Mouse (Mus musculus): Measurements from ENCODE around the gene Tulp4. TPM values are rescaled to one million over a fixed set of nuclear protein-coding genes. Genes with fewer than 3 reads are reported as not detected.

Gene Tulp4
- 67.4 and 70.7 TPM in 2 replicates for total RNA-seq (2021)
- long read RNA-seq, experiment 1, partial matches to known transcripts: 0 of 23 reads
- long read RNA-seq, experiment 1, other reads (novel, unspliced or antisense): 20 of 23 reads
- long read RNA-seq, experiment 2, partial matches to known transcripts: 17 of 21 reads
- long read RNA-seq, experiment 2, other reads (novel, unspliced or antisense): 3 of 21 reads

DNA sequence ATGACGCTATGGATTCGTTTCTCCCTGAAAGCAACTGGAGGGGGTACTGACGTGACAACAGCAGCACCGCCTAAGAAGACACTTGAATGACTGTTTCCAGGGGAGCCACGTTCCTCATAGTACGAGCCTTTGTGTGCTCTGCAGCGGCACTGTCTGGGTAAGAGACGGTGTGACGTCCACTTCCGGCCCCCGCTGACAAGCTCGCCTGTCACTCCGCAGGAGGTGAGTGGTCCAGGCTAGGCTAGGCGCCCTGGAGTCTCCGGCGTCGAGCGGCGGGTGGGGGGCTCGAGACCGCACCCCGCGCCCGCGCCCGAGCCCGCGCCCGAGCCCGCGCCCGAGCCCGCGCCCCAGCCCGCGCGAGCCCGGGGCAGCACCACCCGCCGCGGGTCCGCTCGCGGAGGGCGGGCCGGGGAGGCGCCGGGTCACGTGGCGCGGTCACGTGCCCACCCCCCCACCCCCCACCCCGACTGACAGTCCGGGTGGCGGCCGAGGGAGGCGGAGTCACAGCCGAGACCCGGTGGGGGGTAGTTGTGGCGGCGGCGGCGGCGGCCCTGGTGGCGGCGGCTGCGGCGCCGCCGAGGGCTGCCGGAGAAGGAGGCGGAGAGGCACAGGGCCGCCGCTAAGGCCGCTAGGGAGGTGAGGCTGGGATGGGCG is at the start of gene Tulp4:
Tulp4 (plus strand) TSS at position 77 of the 654 bp plus-strand sequence.
- peak; percentile 93 for DNase-seq

DNA sequence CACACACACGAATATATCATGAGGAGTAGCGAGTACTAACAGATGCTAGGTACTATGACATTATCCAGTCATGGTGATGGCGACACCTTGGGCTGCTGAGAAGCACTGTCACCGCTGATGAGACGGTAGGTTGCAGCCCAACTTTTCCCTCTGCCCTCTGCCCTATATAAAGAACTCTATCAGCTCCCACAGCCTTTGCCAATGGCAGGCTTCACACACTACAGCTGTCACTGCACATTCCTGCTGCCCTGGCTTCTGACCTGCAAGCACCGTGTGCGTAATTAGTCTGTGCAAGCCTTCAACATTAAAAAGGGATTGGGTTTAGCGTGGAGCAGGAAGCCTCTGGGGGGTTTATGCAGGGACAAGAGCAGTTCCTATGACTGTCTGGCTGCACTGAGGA is 43.4 kb upstream of the Tulp4 start:
- DNase-seq: no peak

DNA sequence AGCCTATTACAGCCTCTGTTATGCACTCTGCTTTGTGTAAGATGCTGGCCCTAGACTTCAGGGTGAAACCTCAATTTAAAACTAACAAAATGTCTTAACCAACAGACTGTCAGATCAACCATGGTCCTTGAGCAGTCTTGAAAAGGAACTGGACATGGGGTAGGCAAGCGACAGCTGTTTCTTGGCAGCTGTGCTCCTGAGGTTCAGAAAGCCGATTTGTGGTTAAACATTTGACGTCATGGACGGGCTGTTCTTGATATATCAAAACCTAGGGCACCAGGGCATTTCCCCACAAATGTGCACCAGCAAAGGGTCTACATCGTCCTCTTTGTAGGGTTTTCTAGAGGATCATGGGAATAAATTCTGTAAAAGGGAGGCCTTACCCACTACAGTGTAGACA is 42.7 kb upstream of the Tulp4 start:
- DNase-seq: no peak

DNA sequence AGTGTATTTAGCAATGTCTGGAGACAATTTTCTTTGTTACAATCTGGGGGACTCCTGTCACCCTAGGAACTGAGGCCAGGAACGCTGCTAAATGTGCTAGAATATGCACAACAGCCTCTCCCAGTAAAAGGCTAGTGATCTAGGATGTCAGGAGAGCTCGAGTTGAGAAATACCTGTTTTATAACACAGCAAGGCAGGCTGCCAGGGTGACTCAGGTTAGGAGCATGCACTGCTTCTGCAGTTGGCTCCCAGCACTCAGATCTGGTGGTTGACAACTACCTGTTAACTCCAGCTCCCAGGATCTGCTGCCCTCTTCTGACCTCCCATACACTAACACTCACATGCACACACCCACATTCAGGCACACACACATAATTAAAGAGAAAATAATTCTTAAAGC is 40.2 kb upstream of the Tulp4 start:
- DNase-seq: peak; percentile 79

DNA sequence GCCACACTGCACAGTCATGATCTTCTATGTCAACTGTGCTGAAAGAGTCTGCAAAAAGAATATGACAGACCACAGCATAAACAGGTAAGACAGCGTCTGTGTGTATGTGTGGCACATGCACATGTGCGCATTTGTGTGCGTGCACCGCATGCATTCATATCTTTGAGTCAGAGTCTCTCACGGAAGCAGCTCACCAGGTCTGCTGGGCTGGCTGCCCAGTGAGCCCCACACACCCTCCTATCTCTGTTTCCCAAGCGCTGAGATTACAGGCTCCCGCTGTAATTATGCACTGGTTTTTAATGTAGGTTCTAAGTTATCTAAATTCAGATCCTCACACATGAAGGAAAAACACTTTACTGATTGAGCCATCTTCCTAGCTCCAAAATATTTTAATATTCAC is 38.6 kb upstream of the Tulp4 start:
- DNase-seq: no peak

DNA sequence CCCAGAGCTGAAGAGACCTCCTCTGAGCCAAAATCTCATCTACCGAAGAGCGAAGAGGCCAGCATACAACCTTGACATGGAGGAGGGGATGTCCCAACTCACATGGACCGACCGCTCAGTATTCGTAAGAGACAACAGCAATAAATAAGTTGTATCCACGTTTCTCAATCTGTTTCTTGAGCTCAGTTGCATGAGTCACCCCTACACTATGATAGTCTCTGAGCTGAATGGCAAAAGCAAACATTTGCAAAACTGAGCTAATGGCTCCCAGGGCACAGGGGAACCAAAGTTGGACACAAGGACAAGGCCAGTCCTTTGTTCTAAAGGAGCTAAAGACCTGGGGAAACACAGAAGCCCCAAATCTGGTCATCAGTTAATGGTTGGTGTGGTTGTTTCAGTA is 36.4 kb upstream of the Tulp4 start:
- DNase-seq: peak; percentile 25

DNA sequence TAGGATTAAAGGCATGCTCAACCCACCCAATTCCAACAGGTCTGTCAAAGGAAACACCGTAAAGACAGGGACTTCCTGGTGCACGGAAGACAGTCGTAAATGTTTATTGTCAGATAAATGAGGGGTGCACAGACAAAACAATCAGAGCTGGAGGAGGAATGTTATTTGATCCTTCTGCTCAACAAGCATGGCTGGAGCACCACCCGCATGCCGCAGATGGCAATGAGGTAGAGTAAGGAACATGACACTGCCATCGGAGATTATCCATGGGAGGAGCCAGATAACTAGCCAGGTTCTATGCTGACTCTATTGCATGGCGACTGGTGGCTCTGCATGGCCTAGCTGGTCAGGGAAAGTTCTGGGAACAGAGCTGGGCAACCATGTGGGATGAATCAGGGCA is 32.8 kb upstream of the Tulp4 start:
- no peak for DNase-seq

DNA sequence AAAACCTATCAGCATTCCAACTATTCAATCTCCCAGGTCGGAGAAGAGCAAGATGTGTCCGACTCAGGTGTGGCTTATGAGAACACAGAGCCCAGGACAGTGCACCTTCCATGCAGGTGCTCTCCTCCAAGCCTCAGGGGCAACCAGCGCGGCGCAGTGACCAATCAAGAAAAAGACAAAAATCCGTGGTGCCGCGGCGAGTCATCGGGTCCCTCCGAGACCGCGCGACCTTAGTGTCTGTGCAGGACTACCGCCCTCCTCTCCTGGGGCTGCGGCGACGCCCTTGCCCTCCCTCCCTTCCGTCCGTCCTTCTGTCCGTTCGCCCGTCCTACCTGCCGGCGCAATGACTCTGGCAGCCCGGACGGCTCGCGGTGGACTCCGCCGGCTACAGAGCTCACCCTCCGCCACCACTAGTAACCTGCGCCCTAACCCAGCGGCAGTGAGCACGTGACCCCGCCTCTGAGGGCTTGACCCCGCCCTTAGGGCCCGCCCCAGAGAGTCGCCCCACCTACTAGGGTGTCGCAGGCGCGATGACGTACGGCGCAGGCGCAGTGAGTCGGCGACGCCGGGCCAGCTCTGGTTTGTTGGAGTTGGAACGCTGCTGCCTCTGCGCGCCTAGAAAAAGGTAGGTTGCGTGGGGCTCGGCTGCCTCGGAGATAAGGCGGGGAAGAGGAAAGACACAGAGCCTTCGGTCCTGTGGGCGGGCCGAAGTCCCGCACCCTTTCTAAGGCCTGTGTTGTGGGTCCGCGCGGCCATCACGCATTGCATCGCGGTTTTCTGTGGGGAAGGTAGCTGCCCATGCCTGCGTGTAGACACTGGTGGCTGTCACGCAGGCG is 26.7 kb upstream of the Tulp4 start, which contains the start of the genes Serac1 and Gtf2h5:
Serac1 (minus strand) TSS at position 455 of the 836 bp plus-strand sequence.
Gtf2h5 (plus strand) TSS at position 500 of the 836 bp plus-strand sequence.
- peak; percentile 99 for DNase-seq

DNA sequence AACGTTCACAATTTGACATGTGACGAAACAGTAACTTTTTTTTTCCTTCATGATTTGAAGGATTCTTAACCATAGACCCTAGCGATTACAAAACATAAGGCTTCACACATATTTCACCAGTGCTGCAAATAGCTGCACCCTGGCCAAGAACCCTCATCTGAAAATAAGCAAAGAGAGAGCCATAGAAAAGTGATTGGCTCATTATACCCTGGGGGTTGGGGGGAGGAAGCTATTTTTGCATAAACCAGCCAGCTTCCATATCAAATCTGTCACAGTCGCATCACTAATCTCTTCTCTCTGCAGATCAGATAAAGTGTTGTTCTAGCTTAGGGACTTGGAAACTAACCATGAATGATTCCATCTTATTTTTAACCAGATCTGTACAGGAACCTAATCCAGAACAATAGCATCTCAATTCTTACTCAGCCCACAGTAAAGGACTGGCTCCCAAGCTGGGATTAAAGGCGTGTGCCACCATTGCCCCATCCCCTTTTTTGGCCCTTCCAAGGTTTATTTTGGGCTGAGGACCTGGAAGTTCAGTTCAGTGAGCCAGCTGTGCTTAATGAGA is 22.8 kb upstream of the Tulp4 start:
- DNase-seq: no peak

DNA sequence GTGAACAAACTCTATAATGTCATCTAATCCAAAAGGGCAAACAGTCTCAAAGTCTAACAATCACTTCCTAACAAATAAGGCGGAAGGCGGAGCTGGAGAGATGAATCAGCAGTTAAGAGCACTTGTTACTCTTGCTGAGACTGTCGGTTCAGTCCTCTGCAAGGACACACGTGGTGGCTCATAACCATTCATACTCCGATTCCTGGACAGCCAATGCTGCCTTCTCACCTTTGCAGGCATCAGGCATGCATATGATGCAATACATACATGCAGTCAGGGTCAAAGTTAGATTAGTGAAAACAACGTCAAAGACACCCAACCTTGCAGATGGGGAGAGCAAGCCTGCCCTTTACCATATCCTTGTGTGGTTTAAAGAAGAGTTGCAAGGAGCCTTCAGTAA is 14.6 kb upstream of the Tulp4 start:
- DNase-seq: peak; percentile 19

DNA sequence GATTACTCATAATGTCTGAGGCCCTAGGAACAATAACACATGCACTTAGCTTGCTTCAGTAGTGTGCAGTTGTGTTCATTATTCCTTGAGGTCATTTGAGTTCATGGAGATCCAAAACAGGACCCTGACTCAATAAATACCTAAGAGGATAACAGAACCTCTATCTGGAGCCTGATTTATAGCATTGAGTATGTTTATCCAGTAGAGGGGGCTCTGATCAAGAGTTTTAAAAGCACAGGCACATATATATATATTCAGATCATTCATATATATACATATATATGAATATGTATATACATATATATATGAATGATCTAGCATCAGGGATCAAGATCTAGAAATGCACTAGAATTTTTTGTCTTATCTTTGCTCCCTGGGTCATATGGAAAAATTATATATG is 10.7 kb upstream of the Tulp4 start:
- no peak for DNase-seq

DNA sequence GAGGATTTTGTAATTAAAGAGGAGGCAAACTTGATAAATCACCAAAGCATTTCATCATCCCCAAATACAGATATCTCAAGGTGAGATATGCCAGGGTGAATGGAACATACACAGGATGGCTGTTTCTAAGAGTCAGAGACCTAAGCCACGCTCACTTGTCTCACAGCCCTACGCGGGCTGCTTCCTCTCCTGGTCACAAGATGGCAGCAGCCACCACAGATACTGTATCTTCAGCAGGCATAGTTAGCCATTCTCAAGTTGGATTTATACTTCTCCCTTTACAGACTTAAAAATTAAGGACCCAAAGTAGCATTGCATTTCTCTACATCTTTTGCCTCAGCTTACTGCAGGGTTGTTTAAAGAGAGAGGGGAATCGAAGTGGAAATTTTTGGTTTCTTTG is 8.4 kb upstream of the Tulp4 start:
- peak; percentile 67 for DNase-seq

DNA sequence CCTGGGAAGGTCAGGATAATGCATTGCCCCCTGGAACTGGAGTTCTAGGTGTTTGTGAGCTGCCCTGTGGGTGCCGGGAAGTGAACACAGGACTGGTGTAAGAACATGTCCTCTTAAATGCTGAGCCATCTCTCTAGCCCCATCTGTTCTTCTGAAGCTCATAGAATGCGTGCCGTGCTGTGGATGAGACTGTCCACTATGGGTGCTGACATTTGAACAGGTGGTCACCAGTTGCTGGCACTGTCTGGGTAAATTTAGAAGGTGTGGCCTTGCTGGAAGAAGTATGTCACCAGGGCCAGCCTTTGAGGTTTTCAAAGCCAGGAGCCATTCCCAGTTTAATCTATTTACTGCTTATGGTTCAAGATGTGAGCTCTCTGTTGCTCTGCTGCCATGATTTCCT is 4.0 kb upstream of the Tulp4 start:
- no peak for DNase-seq

DNA sequence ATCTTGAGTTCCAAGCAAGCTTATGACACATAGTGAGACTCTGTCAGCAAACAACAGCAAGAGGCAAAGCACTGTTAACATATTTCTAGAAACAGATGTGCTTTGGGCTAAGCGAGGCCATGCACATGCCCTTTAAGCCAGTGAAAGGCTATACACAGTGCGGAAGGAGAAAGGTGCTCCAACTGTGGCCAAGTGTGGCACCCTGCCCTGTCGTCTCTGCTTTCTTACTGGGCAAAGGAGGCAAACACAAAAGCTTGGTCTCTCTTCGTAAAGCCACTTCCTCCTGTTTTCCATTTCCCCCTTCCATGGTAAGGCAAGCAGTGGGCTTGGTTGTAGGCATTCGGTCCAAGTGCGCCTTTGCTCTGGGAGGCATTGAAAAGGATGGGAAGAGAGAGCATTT is 2.7 kb upstream of the Tulp4 start:
- no peak for DNase-seq

DNA sequence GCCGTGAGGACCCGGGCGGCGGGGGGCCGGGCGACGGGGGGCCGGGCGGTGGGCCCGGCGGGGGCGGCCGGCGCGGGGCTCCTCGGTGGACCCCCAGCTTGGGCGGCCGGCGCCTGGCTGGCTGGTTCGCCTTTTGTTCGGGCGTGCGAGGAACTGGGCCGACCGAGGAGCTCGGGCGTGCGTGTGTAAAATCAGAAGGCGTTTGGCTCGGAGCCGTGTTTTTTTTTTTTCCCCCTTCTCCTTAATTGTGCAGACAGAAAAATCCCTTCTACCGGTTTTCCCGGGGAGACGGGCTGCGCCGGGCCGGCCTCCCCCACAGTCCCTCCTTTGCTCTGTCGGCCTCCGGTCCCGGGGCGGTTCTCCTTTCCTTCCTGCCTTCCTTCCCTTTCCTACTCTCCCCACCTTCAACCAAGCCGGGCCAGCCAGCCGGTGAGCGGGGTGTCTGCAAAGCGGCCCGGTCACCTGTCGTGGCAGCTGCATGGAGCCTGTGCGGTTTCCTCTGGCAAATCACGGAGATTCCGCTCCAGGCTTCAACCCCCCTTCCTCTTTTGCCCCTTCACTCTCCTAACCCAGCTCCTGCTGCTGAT is 871 bp downstream of the Tulp4 start:
- DNase-seq: peak; percentile 70

DNA sequence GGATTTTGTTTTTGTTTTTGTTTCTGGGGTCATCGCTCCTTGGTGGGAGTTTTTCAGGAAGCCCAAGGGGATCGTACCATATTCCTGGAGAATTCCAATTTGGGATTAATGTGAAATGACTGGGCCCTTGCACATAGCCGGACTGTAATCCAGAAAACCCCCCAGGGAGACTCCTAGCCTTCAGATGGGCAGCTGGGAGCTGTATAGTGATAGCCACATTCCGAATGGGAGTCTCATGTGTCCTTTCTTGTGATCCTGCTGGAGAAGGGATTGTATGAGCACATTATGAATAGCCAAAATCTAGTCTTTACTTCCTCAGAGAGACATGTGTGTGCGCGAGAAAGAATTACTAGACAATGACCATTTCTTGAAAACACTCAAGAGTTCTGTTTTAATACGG is 1.9 kb downstream of the Tulp4 start:
- DNase-seq: no peak

DNA sequence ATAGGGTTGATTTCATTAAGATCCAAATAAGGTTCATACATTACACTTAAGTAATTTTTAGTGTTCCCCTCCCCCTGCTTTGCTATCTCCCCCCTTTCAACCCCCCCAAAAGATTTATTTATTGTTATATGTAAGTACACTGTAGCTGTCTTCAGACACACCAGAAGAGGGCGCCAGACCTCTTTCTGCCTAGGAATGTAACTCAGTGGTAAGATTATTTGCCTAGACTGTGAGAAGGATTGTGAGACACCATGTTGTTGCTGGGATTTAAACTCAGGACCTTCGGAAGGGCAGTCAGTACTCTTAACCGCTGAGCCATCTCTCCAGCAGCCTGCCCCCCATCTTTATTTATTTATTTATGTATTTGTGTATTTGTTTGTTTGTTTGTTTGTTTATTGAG is 4.7 kb downstream of the Tulp4 start:
- DNase-seq: peak; percentile 43

DNA sequence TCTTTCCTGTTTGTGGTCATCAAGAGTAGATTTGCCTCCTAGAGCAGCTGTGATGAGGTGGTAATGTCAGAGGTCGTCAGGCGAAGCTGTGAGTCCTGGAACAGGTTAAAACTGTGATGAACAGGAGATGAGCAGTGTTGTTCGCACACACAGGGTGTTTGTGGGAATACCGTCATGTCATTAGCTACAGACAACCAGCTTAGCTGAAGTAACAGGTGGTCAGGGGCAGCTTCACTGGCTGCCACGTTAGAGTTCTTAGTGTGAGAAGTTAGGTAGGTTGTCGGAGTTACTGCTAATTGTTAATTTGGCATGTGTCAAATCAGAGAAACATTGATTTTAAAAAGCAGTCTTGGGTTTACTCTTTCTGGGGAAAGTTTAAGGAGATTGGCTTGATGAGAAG is 7.4 kb downstream of the Tulp4 start:
- no peak for DNase-seq

DNA sequence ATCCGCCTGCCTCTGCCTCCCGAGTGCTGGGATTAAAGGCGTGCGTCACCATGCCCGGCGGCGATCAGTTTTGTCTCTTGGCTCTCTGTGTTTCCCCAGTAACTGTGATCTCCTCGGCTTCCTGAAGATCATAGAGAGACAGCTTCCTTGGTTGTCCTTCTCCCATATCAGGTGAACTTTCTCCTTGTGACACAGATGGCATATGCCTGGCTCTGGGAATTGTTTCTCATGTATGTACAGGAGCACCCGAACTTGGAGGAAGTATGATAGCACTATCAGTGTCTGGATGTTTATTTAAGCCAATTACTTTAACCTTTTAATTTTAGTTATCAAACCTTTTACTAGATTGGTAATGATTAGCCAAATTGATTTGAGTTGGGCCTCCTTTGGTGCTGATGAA is 8.8 kb downstream of the Tulp4 start:
- no peak for DNase-seq

DNA sequence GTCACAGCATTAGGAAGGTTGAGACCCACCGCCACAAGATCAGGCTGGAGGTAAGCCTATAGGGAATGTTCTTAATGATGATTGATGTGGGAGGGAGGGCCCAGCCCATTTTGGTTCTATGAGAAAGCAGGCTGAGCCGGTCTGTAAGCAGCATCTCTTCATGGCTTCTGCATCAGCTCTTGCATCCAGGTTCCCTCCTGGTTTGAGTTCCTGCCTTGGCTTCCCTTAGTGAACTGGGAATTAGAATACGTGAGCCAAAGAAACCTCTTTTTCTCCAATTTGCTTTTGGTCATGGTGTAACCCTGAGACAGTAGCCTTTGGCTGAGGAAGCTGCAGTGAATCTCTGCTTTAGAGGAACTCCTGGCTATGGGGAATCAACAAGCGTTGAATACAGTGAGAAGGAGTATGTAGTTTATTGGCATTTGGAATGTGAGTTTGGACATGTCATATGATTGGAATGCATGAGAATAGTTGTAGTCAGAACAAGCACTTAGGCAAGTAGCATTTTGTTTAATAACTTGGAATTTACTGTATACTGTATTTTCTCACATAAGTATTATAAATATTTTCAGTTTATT is 11.0 kb downstream of the Tulp4 start:
- DNase-seq: no peak

DNA sequence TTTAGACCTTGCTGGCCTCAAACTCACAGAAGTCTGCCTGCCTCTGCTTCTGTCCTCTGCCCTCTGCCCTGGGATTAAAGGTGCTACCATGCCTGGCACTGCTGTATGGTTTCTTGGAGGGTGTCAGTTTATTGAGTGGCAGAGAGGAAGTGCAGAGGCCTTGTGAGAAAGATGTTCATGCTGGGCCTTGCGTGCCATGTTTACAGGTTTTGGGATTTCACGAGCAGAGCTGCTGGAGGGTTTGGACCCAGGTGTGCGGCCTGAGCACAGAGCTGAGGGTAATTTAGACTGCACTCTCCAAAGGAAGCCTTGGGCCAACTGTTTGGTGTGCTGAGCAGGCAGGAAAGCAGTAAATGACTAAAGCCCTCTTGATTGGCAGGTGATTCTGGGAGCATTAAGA is 11.7 kb downstream of the Tulp4 start:
- no peak for DNase-seq

DNA sequence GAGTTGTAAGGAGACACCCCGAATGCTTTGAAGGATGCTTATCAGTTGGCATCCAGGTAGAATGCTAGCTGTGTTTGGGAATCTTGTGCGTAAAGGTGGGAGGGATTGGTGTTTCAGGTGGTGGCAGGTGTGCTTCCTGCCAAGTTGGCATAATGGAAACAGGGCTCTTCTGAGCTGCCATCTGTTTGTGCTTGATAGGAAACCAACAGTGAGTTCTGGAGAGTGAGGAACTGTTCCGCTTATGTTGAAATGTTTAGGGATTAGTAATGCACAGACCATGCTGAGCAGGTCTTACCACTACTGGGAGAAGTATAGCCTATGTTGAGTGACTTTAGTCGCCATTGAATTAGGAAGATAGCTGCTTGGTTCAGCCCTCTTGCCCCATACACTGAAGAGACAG is 12.6 kb downstream of the Tulp4 start:
- no peak for DNase-seq
